Mouse (Mus musculus) heart, adult 2 months (tissue): ENCODE results near the gene Pcgf2.

Experiments used
- CTCF ChIP-seq: fragments of 200-600 bp; IDR thresholded peaks from 2 replicates; pipeline ENCODE4 v1.8.1; 2022; ENCODE audit warnings: antibody characterized with exemption, mild to moderate bottlenecking, moderate library complexity
- EP300 ChIP-seq: fragments of 200-500 bp; IDR thresholded peaks from 2 replicates; pipeline ENCODE4 v1.6.1; 2011; ENCODE audit warnings: low read depth, low read length, control low read depth; ENCODE audit not compliant: insufficient read depth
- POLR2A ChIP-seq: fragments of 200-500 bp; IDR thresholded peaks from 2 replicates; pipeline ENCODE4 v1.6.1; 2011; ENCODE audit warnings: mild to moderate bottlenecking, low read depth, low read length, control low read depth; ENCODE audit not compliant: insufficient read depth

DNA sequence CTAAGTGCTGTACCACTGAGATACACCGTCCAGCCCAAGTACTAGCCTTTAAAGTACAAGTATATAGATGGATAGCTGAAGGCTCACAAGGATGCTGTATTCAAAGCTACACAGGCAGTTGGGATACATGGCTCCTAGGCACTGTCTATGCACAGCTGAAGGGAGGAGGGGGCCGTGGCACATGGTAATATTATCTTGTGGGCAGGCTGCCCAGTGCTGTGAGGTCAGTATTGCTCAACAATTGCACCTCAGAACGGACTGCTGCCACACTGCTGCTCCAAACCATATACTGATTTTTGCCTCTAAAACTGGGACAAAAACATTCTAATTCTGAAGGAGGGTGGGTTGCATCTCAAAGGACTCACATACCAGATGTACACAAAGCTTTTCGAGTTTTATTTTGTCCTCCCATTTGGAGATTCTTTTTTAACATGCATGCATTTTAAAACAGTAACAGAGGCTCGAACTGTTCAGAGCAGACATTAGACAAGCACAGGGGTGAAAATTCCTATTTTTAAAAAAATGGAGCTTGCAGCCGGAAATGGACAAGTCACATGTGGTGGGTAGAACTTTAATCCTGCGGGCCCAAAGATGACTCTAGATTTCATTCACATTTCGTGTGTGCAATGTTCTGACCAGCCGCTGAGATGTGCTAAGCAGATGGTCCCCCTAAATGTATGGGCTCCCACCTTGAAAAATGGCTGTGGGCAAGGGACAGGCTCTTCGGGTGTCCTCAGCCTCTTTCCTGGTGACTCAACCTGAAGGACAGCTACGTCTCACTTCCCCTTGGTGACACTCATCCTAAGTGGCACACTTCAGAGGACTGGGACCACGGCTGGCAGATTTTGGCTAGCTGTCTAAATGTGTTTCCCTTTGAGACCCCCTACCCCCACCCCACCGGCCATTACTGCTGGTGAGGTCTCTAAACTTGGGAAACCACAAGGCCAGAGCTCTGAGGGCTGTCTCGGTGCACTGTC lies 14.8 kb upstream of the Pcgf2 start:
- TF ChIP-seq POLR2A, result no peak
- no peak for TF ChIP-seq CTCF
- TF ChIP-seq EP300, result no peak
